Mouse (Mus musculus) heart, embryonic 16.5 days (tissue): Measurements from ENCODE around the gene Sprr2i. TPM values are rescaled to one million over a fixed set of nuclear protein-coding genes. Genes with fewer than 3 reads are reported as not detected.

ENCODE experiments used
- ATAC-seq: fragments of 200-750 bp; cut with Nextera tagmentation; replicated peaks from 2 replicates; pipeline ENCODE4 v1.8.0; 2017; ENCODE audit warnings: moderate number of reproducible peaks; ENCODE audit not compliant: insufficient read depth, low FRiP score; ENCODE audit errors: extremely low read depth
- H3K27ac ChIP-seq: fragments of 300-500 bp; sonication (generic); 2 replicates; pipeline ENCODE4 v1.5.1; 2014; ENCODE audit warnings: mild to moderate bottlenecking, low read length, control low read depth, moderate library complexity
- H3K27me3 ChIP-seq: fragments of 300-500 bp; sonication (generic); 2 replicates; pipeline ENCODE4 v1.6.1; 2014; ENCODE audit warnings: low read length, mixed read lengths; ENCODE audit not compliant: control insufficient read depth, insufficient read depth
- H3K36me3 ChIP-seq: fragments of 300-500 bp; sonication (generic); 2 replicates; pipeline ENCODE4 v1.6.1; 2014; ENCODE audit not compliant: control insufficient read depth, insufficient read depth
- H3K4me1 ChIP-seq: fragments of 300-500 bp; sonication (generic); 2 replicates; pipeline ENCODE4 v1.6.1; 2014; ENCODE audit warnings: low read length, mixed read lengths; ENCODE audit not compliant: control insufficient read depth, insufficient read depth
- H3K4me2 ChIP-seq: fragments of 300-500 bp; sonication (generic); 2 replicates; pipeline ENCODE4 v1.6.1; 2014; ENCODE audit warnings: low read depth, mild to moderate bottlenecking, control low read depth, low read length
- H3K4me3 ChIP-seq: fragments of 300-500 bp; sonication (generic); 2 replicates; pipeline ENCODE4 v1.5.1; 2014; ENCODE audit warnings: mild to moderate bottlenecking, control low read depth, low read length
- H3K9ac ChIP-seq: fragments of 300-500 bp; sonication (generic); 2 replicates; pipeline ENCODE4 v1.6.1; 2014; ENCODE audit warnings: low read length, control low read depth
- H3K9me3 ChIP-seq: fragments of 300-500 bp; sonication (generic); replicated peaks from 2 replicates; pipeline ENCODE4 v1.6.1; 2016; ENCODE audit warnings: low read length; ENCODE audit not compliant: control insufficient read depth
- WGBS: fragments of 180-500 bp; shearing (Covaris S2); extraction: QIAGEN DNeasy Blood & Tissue Kit; methylation state at CpG from one replicate; pipeline ENCODE4 v1.1.7; 2014; 5-methylcytosine and 5-hydroxymethylcytosine counted together
- polyA plus RNA-seq: library from polyadenylated mRNA; unstranded; fragments of >200 nt; fragmentation: Nextera tagmentation; extraction: Ambion mirVana; gene quantifications from 2 replicates; pipeline ENCODE4 v1.2.1, GENCODE M21; 2015

Gene Sprr2i
- polyA plus RNA-seq, 1 experiment from 2014 or later: not detected

DNA sequence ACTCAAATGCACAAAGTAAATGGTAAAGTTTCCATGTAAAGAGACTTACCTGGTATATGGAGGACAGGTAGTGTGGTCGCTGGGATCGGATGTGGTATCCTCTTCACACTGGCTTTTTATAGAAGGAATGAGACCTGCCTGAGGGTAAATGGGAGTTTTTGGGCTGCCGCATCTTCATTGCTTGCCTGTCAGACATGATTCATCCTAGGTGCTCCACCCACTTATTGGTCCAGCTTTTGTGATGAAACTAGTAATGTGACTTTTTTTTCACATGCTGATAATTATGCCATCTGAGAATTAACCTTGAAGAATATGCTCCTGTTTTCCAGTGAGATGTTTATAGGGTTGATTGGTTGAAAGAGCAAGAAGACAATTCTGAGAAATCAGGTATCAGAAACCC lies 30.9 kb downstream of the Sprr2i start, which contains the start of gene Sprr1b:
Gene Sprr1b (minus strand): TSS at position 101 of the 400 bp plus-strand sequence.
- H3K4me2 ChIP-seq: no peak within 1 kb of the TSS
- H3K4me3 ChIP-seq: no peak within 1 kb of the TSS
- no peaks in the 10 kb centered on the region for H3K4me1 ChIP-seq
- no peak within 1 kb of the TSS for H3K27ac ChIP-seq
- WGBS: 88% methylated on average over 3 of the region's 3 CpGs
- no peak within 1 kb of the TSS for H3K9ac ChIP-seq
- no peaks in the 10 kb centered on the region for H3K27me3 ChIP-seq
- ATAC-seq: no peak
- no peaks in the 10 kb centered on the region for H3K9me3 ChIP-seq
- H3K36me3 ChIP-seq: no peaks in the 10 kb centered on the region

- H3K27ac ChIP-seq: no peak overlapping the region
- no peaks in the 10 kb centered on the region for H3K4me1 ChIP-seq
- 78% methylated on average over 3 of the region's 3 CpGs for WGBS
- no peak overlapping the region for H3K9ac ChIP-seq
- H3K4me3 ChIP-seq: no peak overlapping the region
- H3K36me3 ChIP-seq: no peaks in the 10 kb centered on the region
- ATAC-seq: no peak
- H3K9me3 ChIP-seq: no peaks in the 10 kb centered on the region
- H3K27me3 ChIP-seq: no peaks in the 10 kb centered on the region
- H3K4me2 ChIP-seq: no peak overlapping the region
Measured at GRCm38 (mm10) chr3:92440177-92440576, 32.4 kb downstream of the Sprr2i start.

- no peaks in the 10 kb centered on the region for H3K4me1 ChIP-seq
- no peaks in the 10 kb centered on the region for H3K36me3 ChIP-seq
- no peaks in the 10 kb centered on the region for H3K9me3 ChIP-seq
- no peak overlapping the region for H3K4me2 ChIP-seq
- H3K27ac ChIP-seq: no peak overlapping the region
- no peak overlapping the region for H3K4me3 ChIP-seq
- 56% methylated on average over 5 of the region's 5 CpGs for WGBS
- no peak for ATAC-seq
- H3K9ac ChIP-seq: no peak overlapping the region
- H3K27me3 ChIP-seq: no peaks in the 10 kb centered on the region
Measured at GRCm38 (mm10) chr3:92455151-92455550, 47.4 kb downstream of the Sprr2i start.

- Histone ChIP-seq H3K9ac (no peak within 1 kb of the TSS), H3K4me1 (no peaks in the 10 kb centered on the region), H3K36me3 (no peaks in the 10 kb centered on the region), H3K4me2 (no peak within 1 kb of the TSS), H3K4me3 (no peak within 1 kb of the TSS), H3K27ac (no peak within 1 kb of the TSS), H3K9me3 (no peaks in the 10 kb centered on the region), H3K27me3 (no peaks in the 10 kb centered on the region)
- 58% methylated on average over 2 of the region's 2 CpGs for WGBS
- no peak for ATAC-seq
Measured at GRCm38 (mm10) chr3:92458620-92459019, 50.8 kb downstream of the Sprr2i start, which contains the start of gene Sprr3. Sprr3 (minus strand) TSS chr3:92458720.

Other genes starting within 250 kb of the Sprr2i start
- 0.22 and 0.62 TPM in 2 replicates for gene Sprr2a1, start 192.2 kb upstream of the Sprr2i start, polyA plus RNA-seq
- gene Sprr2a2, start 192.1 kb upstream of the Sprr2i start, polyA plus RNA-seq: 26.9 and 58.8 TPM in 2 replicates
- gene Sprr2a3, start 122.6 kb upstream of the Sprr2i start, polyA plus RNA-seq: 1.9 and 3.6 TPM in 2 replicates
- gene Sprr2b, start 91.4 kb upstream of the Sprr2i start, polyA plus RNA-seq: 0.21 TPM in 1 of 2 replicates, not detected in the other
- not detected in 2 replicates for gene Sprr2d, start 68.9 kb upstream of the Sprr2i start, polyA plus RNA-seq
- gene Sprr2e, start 55.8 kb upstream of the Sprr2i start, polyA plus RNA-seq: not detected in 2 replicates
- gene Sprr2f, start 42.8 kb upstream of the Sprr2i start, polyA plus RNA-seq: 0.35 TPM in 1 of 2 replicates, not detected in the other
- gene Sprr2h, start 22.3 kb upstream of the Sprr2i start, polyA plus RNA-seq: not detected in 2 replicates
- not detected in 2 replicates for gene Sprr2j-ps, start 10.1 kb downstream of the Sprr2i start, polyA plus RNA-seq
- 3.8 and 18.9 TPM in 2 replicates for gene Gm9774, start 21.4 kb downstream of the Sprr2i start, polyA plus RNA-seq
- gene Sprr2k, start 24.6 kb downstream of the Sprr2i start, polyA plus RNA-seq: not detected in 2 replicates
- gene Sprr1b, start 30.8 kb downstream of the Sprr2i start, polyA plus RNA-seq: 0.19 TPM in 1 of 2 replicates, not detected in the other
- gene Sprr3, start 50.7 kb downstream of the Sprr2i start, polyA plus RNA-seq: not detected in 2 replicates
- gene Sprr1a, start 77.9 kb downstream of the Sprr2i start, polyA plus RNA-seq: 1.2 and 1.6 TPM in 2 replicates
- gene Sprr4, start 92.5 kb downstream of the Sprr2i start, polyA plus RNA-seq: not detected in 2 replicates
- gene 2310046K23Rik, start 126.5 kb downstream of the Sprr2i start, polyA plus RNA-seq: not detected in 2 replicates
- gene Ivl, start 165.7 kb downstream of the Sprr2i start, polyA plus RNA-seq: 0.14 TPM in 1 of 2 replicates, not detected in the other
- not detected in 2 replicates for gene Smcp, start 181.0 kb downstream of the Sprr2i start, polyA plus RNA-seq
- gene 2210017I01Rik, start 199.5 kb downstream of the Sprr2i start, polyA plus RNA-seq: not detected in 2 replicates
- not detected in 2 replicates for gene Lce6a, start 213.7 kb downstream of the Sprr2i start, polyA plus RNA-seq
- not detected in 2 replicates for gene Lce1a1, start 240.3 kb downstream of the Sprr2i start, polyA plus RNA-seq
- not detected in 2 replicates for gene Lce1b, start 248.9 kb downstream of the Sprr2i start, polyA plus RNA-seq